Mouse (Mus musculus): ENCODE measurements around the gene Hspa12b.

Hspa12b gene

GRCm38 (mm10) chr2:131127161-131127730 is at the start of gene Hspa12b:
Hspa12b (plus strand) TSS chr2:131127280.
- 13% methylated on average over 28 of the region's 28 CpGs for WGBS

DNA sequence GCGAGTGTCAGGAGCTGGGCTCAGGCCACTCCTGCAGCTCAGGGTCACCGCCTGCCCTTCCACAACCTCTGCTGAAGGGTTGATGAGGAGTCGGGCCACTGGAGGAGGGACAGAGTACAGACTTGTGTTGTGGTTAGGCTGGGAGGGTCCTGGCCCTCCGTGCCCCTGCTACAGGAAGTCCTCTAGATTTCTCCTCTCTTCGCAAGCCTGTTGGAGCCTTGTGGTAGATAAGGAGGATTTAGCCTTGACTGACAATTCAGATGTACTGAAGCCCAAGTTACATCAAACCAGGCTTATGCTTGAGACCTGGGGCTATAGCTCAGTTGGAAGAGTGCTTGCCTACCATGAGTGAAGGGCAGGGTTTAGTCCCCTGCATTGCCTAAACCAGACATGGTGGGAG is 46.6 kb upstream of the Hspa12b start:
- WGBS: 91% methylated on average over 5 of the region's 5 CpGs

DNA sequence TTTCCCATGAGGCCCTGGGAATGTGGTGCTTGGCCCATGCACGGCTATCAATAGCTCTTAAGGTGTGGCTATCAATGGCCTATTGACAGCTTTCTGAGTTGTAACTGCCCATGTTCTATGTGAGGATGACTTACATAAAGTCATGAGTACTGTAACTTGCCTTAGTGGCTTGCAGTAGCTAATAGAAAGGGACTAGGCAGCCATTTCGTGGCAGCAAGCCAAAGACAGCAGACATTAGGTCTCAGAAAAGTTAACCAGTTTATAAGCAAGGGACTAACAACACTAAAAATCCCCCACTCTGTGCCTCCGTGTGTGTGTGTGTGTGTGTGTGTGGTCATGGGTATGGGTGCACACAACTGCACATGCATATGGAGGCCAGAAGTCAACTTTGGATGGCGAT is 42.9 kb upstream of the Hspa12b start:
- WGBS: 91% methylated on average over 4 of the region's 4 CpGs

DNA sequence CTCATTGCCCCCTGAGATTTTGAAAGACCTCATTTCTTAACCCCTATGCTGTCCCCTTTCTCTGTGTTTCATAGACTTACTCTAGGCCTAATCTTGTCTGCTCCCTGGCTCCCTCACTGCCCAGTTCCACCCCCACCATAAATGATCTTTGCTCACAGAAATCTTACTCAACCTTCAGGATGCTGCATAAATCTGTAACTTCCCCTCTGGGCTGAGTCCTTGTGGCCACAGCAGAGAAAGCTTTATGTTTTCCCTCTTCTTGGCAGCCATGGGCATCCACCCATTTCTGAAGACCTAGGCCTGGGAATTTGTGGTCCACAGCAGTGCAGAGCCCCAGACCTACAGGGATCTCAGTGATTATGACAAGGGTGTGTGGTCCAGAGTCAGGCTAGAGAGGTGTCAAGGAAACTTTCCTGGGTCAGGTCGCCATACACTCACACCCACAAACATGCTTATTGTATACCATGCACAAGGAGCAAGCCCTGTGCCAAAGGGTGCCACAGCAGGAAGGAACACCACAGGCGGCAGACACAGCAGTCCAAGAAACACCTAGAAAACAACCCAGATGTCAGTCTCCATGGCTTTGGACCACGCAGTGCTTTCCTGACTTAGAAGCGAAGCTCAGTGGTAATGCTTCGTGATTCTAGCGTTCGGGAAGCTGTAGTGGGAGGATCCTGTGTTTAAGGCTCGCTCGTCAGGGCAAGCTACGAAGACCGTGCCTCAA is 40.3 kb upstream of the Hspa12b start, which contains the start of gene Siglec1:
Gene Siglec1 (minus strand): TSS at position 99 of the 724 bp plus-strand sequence.
- WGBS: 85% methylated on average over 11 of the region's 11 CpGs

- WGBS: 86% methylated on average over 4 of the region's 4 CpGs
Measured at GRCm38 (mm10) chr2:131088581-131088980, 38.5 kb upstream of the Hspa12b start.

GRCm38 (mm10) chr2:131089634-131090033 is 37.4 kb upstream of the Hspa12b start:
- 92% methylated on average over 1 of the region's 1 CpGs for WGBS

DNA sequence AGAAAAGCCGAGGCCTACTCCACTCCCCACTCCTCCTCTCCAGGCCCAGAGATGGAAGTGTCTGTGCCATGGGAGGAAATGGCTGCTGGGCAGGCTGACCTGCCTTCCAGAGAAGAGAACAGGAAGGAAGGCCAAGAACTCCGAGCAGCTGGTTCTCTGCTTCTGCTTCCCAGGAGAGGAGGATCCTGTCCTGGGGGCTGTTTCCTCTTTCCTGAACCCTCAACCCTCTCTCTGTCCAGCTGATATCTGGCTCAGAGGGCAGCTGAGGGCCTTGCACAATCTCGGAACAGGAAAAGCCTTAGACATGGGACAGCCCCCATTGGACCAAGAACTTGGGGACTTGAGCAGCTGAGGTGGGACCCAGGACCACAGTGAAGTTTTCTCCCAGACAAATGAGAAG is 36.2 kb upstream of the Hspa12b start:
- WGBS: 83% methylated on average over 3 of the region's 3 CpGs

DNA sequence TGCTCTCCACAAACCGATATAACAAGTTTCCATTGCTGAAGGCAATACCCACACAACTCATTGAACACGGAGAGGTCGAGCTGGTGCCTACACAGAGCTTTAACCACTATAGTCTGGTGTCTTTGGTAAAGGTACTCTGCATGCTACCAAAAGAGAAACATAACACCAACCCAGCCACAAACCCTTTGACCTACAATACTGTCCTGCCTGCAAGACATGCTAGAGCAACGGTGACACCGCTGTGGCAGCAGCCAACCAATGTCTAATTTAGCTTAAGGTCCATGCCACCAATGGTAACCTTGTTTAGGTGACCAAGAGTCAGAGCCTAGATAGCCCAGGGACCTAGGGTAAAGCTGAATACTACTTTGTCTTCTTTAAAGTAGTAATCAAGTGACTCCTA is 33.5 kb upstream of the Hspa12b start:
- WGBS: 88% methylated on average over 5 of the region's 5 CpGs

- WGBS: 7% methylated on average over 1 of the region's 1 CpGs
Measured at GRCm38 (mm10) chr2:131094823-131095222, 32.3 kb upstream of the Hspa12b start.

DNA sequence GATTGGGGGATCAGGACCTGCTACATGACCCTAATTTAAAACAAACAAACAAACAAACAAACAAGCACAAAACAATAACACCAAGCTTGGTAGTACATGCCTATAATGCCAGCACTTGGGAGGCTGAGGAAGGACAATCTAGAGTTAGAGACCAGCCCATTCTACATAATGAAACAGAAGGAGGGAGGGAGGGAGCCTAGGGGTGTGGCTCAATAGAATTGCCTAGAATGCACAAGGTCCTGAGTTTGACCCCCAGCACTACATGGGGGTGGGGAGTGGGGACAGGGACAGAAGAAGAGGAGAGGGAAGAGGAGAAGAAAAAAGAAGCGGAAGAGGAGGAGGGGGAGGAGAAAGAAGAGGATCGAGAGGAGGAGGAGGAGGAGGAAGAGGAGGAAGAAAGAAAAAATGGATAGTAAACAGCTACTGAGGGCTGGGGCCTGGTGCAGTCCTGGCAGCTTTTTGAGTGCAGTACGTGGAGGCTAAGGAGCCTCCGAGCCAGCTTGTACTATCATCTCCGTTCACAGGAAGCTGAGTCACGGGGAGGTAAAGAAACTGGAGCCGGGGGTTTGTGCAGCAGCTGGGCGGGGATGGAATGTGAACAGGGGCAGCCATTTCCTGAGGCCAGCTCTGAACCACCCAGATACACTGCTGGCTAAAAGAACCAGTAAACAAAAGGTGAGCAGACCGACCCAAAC is 30.8 kb upstream of the Hspa12b start:
- 32% methylated on average over 9 of the region's 9 CpGs for WGBS

GRCm38 (mm10) chr2:131097087-131097486 is 30.0 kb upstream of the Hspa12b start:
- WGBS: 89% methylated on average over 4 of the region's 4 CpGs

DNA sequence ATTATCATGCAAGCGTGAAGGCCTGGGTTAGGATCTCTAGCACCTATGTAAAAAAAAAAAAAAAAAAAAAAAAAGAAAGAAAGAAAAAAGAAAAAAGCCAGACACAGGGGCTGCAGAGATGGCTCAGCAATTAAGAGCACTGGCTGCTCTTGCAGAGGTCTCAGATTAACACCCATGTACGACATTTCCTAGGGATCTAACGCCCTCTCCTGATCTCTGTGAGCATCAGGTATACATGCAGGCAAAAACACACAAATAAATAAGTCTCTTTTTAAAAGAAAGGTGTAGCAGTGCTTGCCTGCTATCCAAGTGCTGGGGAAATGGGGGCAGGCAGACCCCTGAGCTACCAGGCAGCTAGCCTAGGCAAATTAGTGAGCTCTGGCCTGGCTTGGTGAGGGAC is 25.6 kb upstream of the Hspa12b start:
- WGBS: 60% methylated on average over 3 of the region's 3 CpGs

DNA sequence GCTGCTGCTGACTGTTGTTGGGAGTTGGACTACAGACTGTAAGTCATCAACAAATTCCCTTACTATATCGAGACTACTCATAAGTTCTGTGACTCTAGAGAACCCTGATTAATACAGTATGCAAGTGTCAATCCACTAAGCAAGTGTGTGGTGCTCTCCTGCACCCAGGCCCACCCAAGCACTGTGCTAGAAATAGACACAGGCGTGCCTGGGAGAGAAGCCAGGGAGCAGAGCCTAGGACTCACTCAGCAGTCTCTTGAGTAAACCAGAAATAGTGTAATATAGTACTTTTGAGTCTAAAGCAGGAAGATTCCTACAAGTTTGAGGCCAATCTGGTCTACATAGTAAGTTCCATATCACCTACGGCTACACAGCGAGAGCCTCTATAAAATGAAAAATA is 23.1 kb upstream of the Hspa12b start:
- 63% methylated on average over 4 of the region's 4 CpGs for WGBS

DNA sequence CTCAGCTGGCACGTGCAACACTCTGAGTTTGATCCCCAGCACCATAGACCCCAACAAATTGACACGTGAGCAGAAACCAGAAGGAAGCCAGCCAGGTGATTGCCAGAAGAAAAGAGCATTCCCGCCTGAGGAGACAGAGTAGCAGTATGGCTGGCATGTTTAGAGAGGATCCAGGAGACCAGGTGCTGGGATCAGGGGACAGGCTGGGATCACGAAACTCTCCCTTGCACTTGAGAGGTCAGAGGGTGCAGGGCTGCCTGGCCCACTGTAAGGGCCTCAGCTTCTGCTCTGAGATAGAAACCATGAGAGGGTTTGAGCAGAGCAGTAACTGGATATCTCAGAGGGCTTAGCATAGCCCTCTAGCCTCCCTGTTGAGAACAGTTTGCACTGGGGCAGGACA is 22.0 kb upstream of the Hspa12b start:
- WGBS: 76% methylated on average over 4 of the region's 4 CpGs

GRCm38 (mm10) chr2:131105989-131106388 is 21.1 kb upstream of the Hspa12b start:
- WGBS: 94% methylated on average over 5 of the region's 5 CpGs

- WGBS: 91% methylated on average over 2 of the region's 2 CpGs
Measured at GRCm38 (mm10) chr2:131118968-131119574, 8.0 kb upstream of the Hspa12b start.

DNA sequence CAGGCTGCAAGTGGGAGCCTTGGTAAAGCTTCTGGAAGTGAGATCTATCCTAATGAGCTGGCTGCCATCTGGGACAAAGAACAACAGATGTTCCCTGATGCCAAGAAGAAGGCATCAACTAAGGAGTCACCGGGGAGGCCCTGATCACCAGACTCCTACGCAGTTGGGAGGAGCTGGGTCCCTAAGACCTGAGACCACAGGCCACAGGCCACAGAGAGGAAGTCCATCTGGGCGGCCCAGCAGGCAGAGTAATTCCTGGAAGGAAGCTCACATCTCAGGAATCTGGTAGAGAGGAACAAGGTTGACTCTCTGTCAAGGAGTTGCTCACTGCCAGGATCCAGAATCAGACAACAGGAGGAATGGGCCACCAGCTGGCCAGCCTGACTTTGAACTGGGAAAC is 2.9 kb upstream of the Hspa12b start:
- 67% methylated on average over 3 of the region's 3 CpGs for WGBS

DNA sequence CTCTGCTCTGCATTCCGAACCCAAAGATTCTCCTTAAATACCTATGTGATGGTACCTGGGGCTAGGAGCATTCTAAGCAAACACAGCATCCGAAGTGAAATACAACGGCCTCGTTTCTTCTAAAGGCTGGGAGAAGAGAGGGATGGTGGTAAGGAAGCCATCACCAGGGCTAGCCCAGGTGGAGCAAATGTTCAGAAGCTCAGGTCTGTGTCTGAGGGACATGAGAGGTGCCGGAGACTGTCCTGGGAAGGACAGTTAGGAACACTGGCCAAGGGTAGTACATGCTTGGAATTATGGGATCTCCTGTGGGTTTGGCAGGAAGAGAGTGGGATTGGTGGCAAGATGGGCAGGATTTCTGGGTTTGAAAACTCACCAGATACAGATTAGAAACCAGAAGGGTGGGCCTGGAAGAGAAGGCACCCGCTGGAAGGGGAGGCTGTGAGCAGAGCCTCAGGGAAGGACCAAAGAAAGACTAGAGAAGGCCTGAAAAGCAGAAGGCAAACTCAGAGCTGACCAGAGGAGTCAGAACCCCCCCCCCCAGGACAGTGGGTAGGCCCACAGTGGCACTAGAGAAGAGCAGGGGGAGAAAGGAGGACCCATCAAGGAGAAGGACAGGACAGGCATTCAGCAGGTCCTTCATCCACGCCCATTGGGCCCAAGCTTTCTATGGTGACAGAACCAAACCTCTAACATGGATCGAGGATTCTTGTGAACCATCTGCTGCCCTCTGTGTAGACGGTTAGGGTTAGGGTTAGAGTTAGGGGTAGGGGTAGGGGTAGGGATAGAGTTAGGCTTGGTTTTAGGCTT is 1.7 kb upstream of the Hspa12b start:
- WGBS: 96% methylated on average over 9 of the region's 9 CpGs

DNA sequence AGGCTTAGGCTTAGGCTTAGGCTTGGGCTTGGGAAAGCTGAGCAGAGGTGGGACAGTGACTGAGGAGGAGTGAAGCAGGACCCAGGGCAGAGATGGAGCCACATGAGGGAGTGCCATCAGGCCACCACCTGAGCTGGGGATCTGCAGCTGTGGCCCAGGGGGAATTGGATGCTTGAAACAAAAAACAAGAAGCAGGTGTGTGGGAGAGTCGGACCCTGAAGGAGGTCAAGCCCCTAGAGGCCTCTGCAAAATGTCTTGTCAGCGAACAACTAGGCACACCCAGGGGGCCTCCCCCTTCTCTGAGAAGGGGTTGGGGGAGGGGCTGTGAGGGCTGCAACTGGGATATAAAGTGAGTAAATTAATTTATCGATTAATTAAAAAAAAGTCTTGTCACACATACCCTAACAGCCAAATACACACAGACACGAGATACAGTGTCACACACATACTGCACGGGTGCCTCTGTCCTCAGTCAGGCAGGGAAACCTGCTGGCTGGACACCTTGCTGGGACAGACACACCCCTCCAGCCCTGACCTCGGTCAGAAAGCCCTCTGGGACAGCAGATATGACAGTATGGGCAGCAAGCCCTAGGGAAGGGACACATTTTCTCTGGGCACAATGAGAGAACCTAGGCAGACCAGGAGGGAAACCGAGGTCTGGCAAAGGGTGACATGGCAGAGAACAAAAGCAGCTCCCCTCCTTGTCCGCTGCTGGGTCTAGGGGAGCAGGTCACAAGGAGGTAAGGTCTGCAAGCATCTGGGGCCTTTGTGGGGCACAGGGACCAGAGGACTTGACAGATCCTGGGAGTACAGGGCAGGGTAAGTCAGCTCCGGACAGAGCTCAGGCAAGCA is 890 bp upstream of the Hspa12b start:
- WGBS: 75% methylated on average over 9 of the region's 9 CpGs

DNA sequence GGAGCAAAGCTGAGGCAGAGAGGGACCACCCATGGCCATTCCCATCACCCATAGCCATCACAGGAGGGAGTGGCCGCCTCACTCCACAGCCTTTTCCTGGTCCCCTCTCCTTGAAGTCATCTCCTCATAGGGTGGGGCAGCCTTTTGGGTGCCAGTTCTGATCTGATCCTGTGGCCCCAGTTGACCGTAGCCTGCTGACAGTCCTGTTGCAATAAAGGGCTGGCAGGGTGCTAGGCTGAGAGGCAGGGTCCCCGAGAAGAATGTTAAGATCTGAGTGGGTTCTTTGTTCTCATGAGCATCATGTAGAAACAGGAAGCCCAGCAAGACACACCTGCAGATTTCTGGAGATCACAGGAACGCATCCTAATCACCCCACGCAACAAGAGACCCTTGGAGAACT is 1.1 kb downstream of the Hspa12b start:
- 88% methylated on average over 5 of the region's 5 CpGs for WGBS

Measured in cerebral cortex, adult 2 months (tissue).